Mouse (Mus musculus) midbrain, embryonic 15.5 days (tissue): Measurements from ENCODE around the gene Hadha. TPM values are rescaled to one million over a fixed set of nuclear protein-coding genes. Genes with fewer than 3 reads are reported as not detected.

ENCODE experiments used
- ATAC-seq: fragments of 200-750 bp; cut with Nextera tagmentation; replicated peaks from 2 replicates; pipeline ENCODE4 v1.8.0; 2017; ENCODE audit warnings: moderate TSS enrichment
- H3K27ac ChIP-seq: fragments of 300-500 bp; sonication (generic); 2 replicates; pipeline ENCODE4 v1.5.1; 2015; ENCODE audit warnings: mild to moderate bottlenecking, inconsistent platforms
- H3K27me3 ChIP-seq: fragments of 300-500 bp; sonication (generic); replicated peaks from 2 replicates; pipeline ENCODE4 v1.6.1; 2015; ENCODE audit warnings: inconsistent platforms
- H3K36me3 ChIP-seq: fragments of 300-500 bp; sonication (generic); replicated peaks from 2 replicates; pipeline ENCODE4 v1.6.1; 2015; ENCODE audit warnings: inconsistent platforms
- H3K4me1 ChIP-seq: fragments of 300-500 bp; sonication (generic); 2 replicates; pipeline ENCODE4 v1.6.1; 2015; ENCODE audit warnings: inconsistent platforms
- H3K4me2 ChIP-seq: fragments of 300-500 bp; sonication (generic); 2 replicates; pipeline ENCODE4 v1.6.1; 2015; ENCODE audit warnings: inconsistent platforms, mild to moderate bottlenecking, moderate library complexity
- H3K4me3 ChIP-seq: fragments of 300-500 bp; sonication (generic); 2 replicates; pipeline ENCODE4 v1.5.1; 2015; ENCODE audit warnings: mild to moderate bottlenecking, inconsistent platforms
- H3K9ac ChIP-seq: fragments of 300-500 bp; sonication (generic); 2 replicates; pipeline ENCODE4 v1.6.1; 2015; ENCODE audit warnings: mild to moderate bottlenecking, inconsistent platforms
- H3K9me3 ChIP-seq: fragments of 300-500 bp; sonication (generic); 2 replicates; pipeline ENCODE4 v1.6.1; 2016; ENCODE audit warnings: inconsistent platforms
- WGBS: fragments of 180-500 bp; shearing (Covaris S2); methylation state at CpG from one replicate; pipeline ENCODE4 v1.1.7; 2015; ENCODE audit warnings: mixed read lengths; 5-methylcytosine and 5-hydroxymethylcytosine counted together
- polyA plus RNA-seq: library from polyadenylated mRNA; unstranded; fragments of >200 nt; fragmentation: Nextera tagmentation; extraction: Ambion mirVana; gene quantifications from 2 replicates; pipeline ENCODE4 v1.2.1, GENCODE M21; 2015

Hadha gene
- polyA plus RNA-seq, 1 experiment from 2014 or later: 69.9 TPM

DNA sequence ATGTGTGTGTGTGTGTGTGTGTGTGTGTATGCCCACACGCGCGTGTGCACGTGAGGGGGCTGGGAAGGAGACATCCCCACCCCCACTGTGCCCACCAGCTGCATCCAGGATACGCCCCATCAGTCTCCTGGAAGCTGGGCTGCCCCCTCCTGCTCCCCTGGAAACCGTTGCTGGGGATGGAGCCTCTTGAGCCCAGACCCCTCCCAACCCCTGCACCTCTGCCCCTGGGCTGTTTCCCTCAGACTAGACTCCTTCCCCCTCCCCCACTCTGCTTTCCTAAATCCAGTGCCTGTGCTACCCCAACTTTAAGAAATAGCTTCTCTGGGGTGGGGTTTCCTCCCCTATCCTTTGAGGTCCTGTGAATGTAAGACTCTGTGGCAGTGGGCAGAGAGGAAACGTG is 47.8 kb downstream of the Hadha start:
- no peak overlapping the region for H3K9ac ChIP-seq
- H3K27ac ChIP-seq: peak overlapping the region; percentile 73
- peak overlapping the region; percentile 64; the same call in 1 of the 2 replicates for H3K4me3 ChIP-seq
- no peaks in the 10 kb centered on the region for H3K9me3 ChIP-seq
- peak overlapping the region; percentile 99 for H3K4me2 ChIP-seq
- H3K36me3 ChIP-seq: no peaks in the 10 kb centered on the region
- H3K4me1 ChIP-seq: peaks cover 65% of the 10 kb centered on the region
- WGBS: 3% methylated on average over 7 of the region's 7 CpGs
- 0 out of 2 replicates have a peak, but pooled peaks have one; percentile 16 for ATAC-seq
- no peaks in the 10 kb centered on the region for H3K27me3 ChIP-seq

DNA sequence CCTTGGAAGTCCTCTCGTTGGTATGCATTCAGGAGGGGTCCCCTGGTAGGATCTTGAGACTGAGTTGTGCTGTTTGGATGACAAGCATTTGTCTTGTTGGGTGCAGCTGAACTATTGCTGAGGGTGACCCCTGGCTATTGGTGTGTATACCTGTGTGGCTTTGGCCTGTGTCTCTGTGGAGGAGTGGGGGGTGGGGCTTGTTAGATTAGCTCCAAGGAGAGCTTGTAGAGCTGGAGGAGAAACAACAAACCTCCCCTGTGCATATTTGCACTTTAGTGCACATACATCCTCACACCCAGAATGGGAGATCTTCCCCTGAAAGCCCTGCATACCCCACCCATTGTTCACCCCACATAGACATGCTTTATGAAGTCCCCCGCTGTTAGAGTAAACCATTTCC is 48.2 kb downstream of the Hadha start:
- peak overlapping the region; percentile 73 for H3K27ac ChIP-seq
- 0 out of 2 replicates have a peak overlapping the region, but pooled peaks have one; percentile 58 for H3K9ac ChIP-seq
- peak overlapping the region; percentile 99 for H3K4me2 ChIP-seq
- peaks cover 65% of the 10 kb centered on the region for H3K4me1 ChIP-seq
- peak overlapping the region; percentile 64 for H3K4me3 ChIP-seq
- no peaks in the 10 kb centered on the region for H3K9me3 ChIP-seq
- no peak for ATAC-seq
- H3K27me3 ChIP-seq: no peaks in the 10 kb centered on the region
- 0% methylated on average over 2 of the region's 2 CpGs for WGBS
- H3K36me3 ChIP-seq: no peaks in the 10 kb centered on the region

DNA sequence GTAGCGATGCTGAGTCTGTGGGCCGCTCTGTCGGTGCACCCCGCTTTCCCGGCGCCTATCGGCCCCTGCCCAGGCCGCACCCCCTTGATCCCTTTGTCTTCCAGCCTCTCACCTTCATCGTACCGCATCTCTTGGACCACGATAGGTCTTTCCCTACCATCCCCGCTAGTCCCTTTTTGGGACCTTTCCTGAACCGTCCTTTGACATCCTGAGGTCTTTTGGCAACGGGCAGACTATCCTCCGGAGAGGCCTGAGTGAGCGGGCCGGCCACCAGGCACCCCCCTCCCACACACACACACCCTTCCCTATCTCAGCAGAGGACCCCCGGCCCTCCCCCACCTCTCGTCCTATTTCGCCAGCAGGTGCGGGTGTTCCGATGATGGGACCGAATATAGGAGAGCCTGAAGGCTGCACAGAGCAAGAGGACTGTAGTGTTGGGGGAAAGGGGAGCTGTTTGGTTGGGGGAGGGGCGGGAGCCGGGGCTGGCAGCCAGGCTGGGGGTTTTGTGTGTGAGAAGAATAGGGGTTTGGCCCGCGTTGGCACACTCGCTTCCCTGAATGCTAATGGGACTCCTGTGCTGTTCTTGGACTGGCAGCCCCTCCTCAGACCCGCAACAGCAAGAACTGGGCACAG is 49.2 kb downstream of the Hadha start, which contains the start of gene 3110082J24Rik:
Gene 3110082J24Rik, minus strand, starts transcription at position 419 of the 633 bp plus-strand sequence.
- Histone ChIP-seq H3K36me3 (no peaks in the 10 kb centered on the region), H3K4me1 (peaks cover 57% of the 10 kb centered on the region), H3K4me2 (peak within 1 kb of the TSS; percentile 99), H3K9me3 (no peaks in the 10 kb centered on the region), H3K9ac (peak within 1 kb of the TSS; percentile 58), H3K4me3 (peak within 1 kb of the TSS; percentile 64), H3K27me3 (no peaks in the 10 kb centered on the region), H3K27ac (peak within 1 kb of the TSS; percentile 73)
- peak; percentile 38 for ATAC-seq
- WGBS: under 1% methylated on average over 29 of the region's 29 CpGs

- no peaks in the 10 kb centered on the region for H3K27me3 ChIP-seq
- under 1% methylated on average over 65 of the region's 65 CpGs for WGBS
- H3K27ac ChIP-seq: peak within 1 kb of the TSS; percentile 73
- peak; percentile 47 for ATAC-seq
- peak within 1 kb of the TSS; percentile 64 for H3K4me3 ChIP-seq
- peaks cover 50% of the 10 kb centered on the region for H3K4me1 ChIP-seq
- H3K36me3 ChIP-seq: no peaks in the 10 kb centered on the region
- no peaks in the 10 kb centered on the region for H3K9me3 ChIP-seq
- peak within 1 kb of the TSS; percentile 99 for H3K4me2 ChIP-seq
- peak within 1 kb of the TSS; percentile 58 for H3K9ac ChIP-seq
Observed at GRCm38 (mm10) chr5:30104841-30105667, 49.9 kb downstream of the Hadha start, which contains the start of gene Garem2. Gene Garem2 (plus strand): TSS chr5:30105161.

DNA sequence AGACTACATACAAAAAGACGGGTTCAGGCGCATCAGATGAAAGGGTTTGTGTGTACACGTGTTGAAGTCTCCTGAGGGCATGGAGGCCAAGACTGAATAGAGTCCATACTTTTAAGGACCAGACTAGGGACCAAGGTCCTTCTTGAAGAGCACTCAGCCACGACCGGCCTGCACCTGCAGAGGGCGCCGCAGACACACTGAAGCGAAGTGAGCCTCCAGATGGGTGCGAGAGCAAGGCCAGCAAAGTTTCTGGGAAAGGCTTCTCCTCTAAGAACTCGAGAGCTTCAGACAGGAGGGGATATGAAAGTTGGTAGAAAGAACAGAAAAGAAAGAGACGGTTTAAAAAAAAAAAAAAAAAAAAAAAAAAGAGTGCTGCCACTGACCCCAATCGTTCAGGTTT is 50.6 kb downstream of the Hadha start:
- WGBS: 1% methylated on average over 12 of the region's 12 CpGs
- H3K9ac ChIP-seq: no peak overlapping the region

GRCm38 (mm10) chr5:30103340-30103739 is 51.6 kb downstream of the Hadha start:
- no peak for ATAC-seq
- Histone ChIP-seq H3K36me3 (no peaks in the 10 kb centered on the region), H3K4me1 (peaks cover 43% of the 10 kb centered on the region), H3K27me3 (no peaks in the 10 kb centered on the region), H3K9me3 (no peaks in the 10 kb centered on the region), H3K4me3 (no peak overlapping the region), H3K27ac (no peak overlapping the region), H3K4me2 (no peak overlapping the region), H3K9ac (no peak overlapping the region)
- WGBS: 85% methylated on average over 3 of the region's 3 CpGs

More for the DNA sequence above, 50.6 kb downstream of the Hadha start:
- no peaks in the 10 kb centered on the region for H3K9me3 ChIP-seq
- no peak overlapping the region for H3K27ac ChIP-seq
- no peaks in the 10 kb centered on the region for H3K36me3 ChIP-seq
- H3K4me3 ChIP-seq: peak overlapping the region; percentile 64
- ATAC-seq: no peak
- H3K4me1 ChIP-seq: peaks cover 44% of the 10 kb centered on the region
- no peaks in the 10 kb centered on the region for H3K27me3 ChIP-seq
- H3K4me2 ChIP-seq: peak overlapping the region; percentile 99

DNA sequence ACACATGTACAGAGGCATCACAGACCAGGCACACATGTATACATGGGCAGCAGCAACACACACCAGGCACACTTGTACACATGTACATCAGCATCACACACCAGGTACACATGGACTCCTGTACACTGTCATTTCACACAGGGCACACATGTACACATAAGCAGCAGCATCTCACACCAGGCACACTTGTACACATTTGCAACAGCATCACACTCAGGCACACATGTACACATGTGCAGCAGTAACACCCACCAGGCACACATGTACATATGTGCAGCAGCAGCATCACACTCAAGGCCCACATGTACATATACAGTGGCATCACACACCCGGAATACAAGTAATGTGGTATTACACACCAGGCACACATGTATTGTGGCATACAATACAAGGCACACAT is 56.7 kb downstream of the Hadha start:
- ATAC-seq: no peak

GRCm38 (mm10) chr5:30095731-30096130 is 59.2 kb downstream of the Hadha start:
- Histone ChIP-seq H3K27me3 (no peaks in the 10 kb centered on the region), H3K9me3 (no peaks in the 10 kb centered on the region), H3K27ac (no peak overlapping the region), H3K4me3 (no peak overlapping the region), H3K36me3 (no peaks in the 10 kb centered on the region), H3K4me1 (no peaks in the 10 kb centered on the region), H3K9ac (no peak overlapping the region), H3K4me2 (no peak overlapping the region)
- 79% methylated on average over 6 of the region's 6 CpGs for WGBS
- ATAC-seq: no peak

More for the DNA sequence above, 56.7 kb downstream of the Hadha start:
- no peaks in the 10 kb centered on the region for H3K4me1 ChIP-seq
- no peaks in the 10 kb centered on the region for H3K36me3 ChIP-seq
- H3K9ac ChIP-seq: no peak overlapping the region
- H3K4me2 ChIP-seq: no peak overlapping the region
- WGBS: 97% methylated on average over 1 of the region's 1 CpGs
- no peak overlapping the region for H3K27ac ChIP-seq
- no peak overlapping the region for H3K4me3 ChIP-seq
- no peaks in the 10 kb centered on the region for H3K9me3 ChIP-seq
- H3K27me3 ChIP-seq: no peaks in the 10 kb centered on the region

GRCm38 (mm10) chr5:30094399-30094798 is 60.6 kb downstream of the Hadha start:
- H3K4me3 ChIP-seq: no peak overlapping the region
- H3K4me2 ChIP-seq: no peak overlapping the region
- ATAC-seq: no peak
- no peak overlapping the region for H3K9ac ChIP-seq
- WGBS: 46% methylated on average over 2 of the region's 2 CpGs
- H3K36me3 ChIP-seq: no peaks in the 10 kb centered on the region
- H3K4me1 ChIP-seq: no peaks in the 10 kb centered on the region
- no peaks in the 10 kb centered on the region for H3K9me3 ChIP-seq
- no peak overlapping the region for H3K27ac ChIP-seq
- no peaks in the 10 kb centered on the region for H3K27me3 ChIP-seq

- Histone ChIP-seq H3K9ac (no peak overlapping the region), H3K4me2 (no peak overlapping the region)
- 67% methylated on average over 13 of the region's 13 CpGs for WGBS
Observed at GRCm38 (mm10) chr5:30092701-30093100, 62.3 kb downstream of the Hadha start.

GRCm38 (mm10) chr5:30072825-30073821 is 81.8 kb downstream of the Hadha start, which contains the start of gene Tyms:
Gene Tyms (minus strand): TSS chr5:30073617.
- Histone ChIP-seq H3K4me2 (peak within 1 kb of the TSS; percentile 87), H3K9ac (peak within 1 kb of the TSS; percentile 57), H3K4me3 (peak within 1 kb of the TSS; percentile 64), H3K27ac (peak within 1 kb of the TSS; percentile 67), H3K4me1 (peaks cover 7% of the 10 kb centered on the region), H3K36me3 (0 out of 2 replicates have a peak, but pooled peaks cover 3% of the 10 kb centered on the region), H3K9me3 (no peaks in the 10 kb centered on the region), H3K27me3 (no peaks in the 10 kb centered on the region)
- ATAC-seq: peak; percentile 96
- 1% methylated on average over 45 of the region's 45 CpGs for WGBS

More at GRCm38 (mm10) chr5:30092701-30093100, 62.3 kb downstream of the Hadha start:
- Histone ChIP-seq H3K4me1 (no peaks in the 10 kb centered on the region), H3K4me3 (no peak overlapping the region), H3K27me3 (no peaks in the 10 kb centered on the region), H3K9me3 (no peaks in the 10 kb centered on the region), H3K36me3 (no peaks in the 10 kb centered on the region), H3K27ac (no peak overlapping the region)
- ATAC-seq: no peak
